Mouse (Mus musculus) ES-Bruce4 (cell line): ENCODE data around the gene Syt16. TPM values are rescaled to one million over a fixed set of nuclear protein-coding genes. Genes with fewer than 3 reads are reported as not detected.

Source experiments
- H3K27ac ChIP-seq: 2 replicates; pipeline ENCODE4 v1.5.1; 2012; ENCODE audit warnings: low read length, inconsistent platforms; ENCODE audit not compliant: insufficient read depth
- H3K27me3 ChIP-seq: 2 replicates; pipeline ENCODE4 v1.6.1; 2012; ENCODE audit warnings: mild to moderate bottlenecking, low read length, inconsistent platforms; ENCODE audit not compliant: control insufficient read depth, poor library complexity, insufficient read depth, severe bottlenecking
- H3K36me3 ChIP-seq: 2 replicates; pipeline ENCODE4 v1.6.1; 2012; ENCODE audit warnings: inconsistent platforms, mild to moderate bottlenecking, low read length, moderate library complexity; ENCODE audit not compliant: control insufficient read depth, poor library complexity, insufficient read depth, severe bottlenecking
- H3K4me1 ChIP-seq: one replicate; pipeline ENCODE4 v1.8.1; 2011; ENCODE audit warnings: low read length; ENCODE audit not compliant: control insufficient read depth, insufficient read depth
- H3K4me3 ChIP-seq: 2 replicates; pipeline ENCODE4 v1.5.1; 2011; ENCODE audit warnings: low read depth, mild to moderate bottlenecking, low read length
- H3K9ac ChIP-seq: 2 replicates; pipeline ENCODE4 v1.6.1; 2012; ENCODE audit warnings: low read depth, mild to moderate bottlenecking, inconsistent platforms; ENCODE audit not compliant: poor library complexity, severe bottlenecking
- H3K9me3 ChIP-seq: replicated peaks from 2 replicates; pipeline ENCODE4 v1.6.1; 2012; ENCODE audit warnings: mild to moderate bottlenecking, low read length, inconsistent platforms; ENCODE audit not compliant: control insufficient read depth, poor library complexity, insufficient read depth, severe bottlenecking
- CTCF ChIP-seq: IDR thresholded peaks from one replicate; pipeline ENCODE4 v1.8.1; 2011; ENCODE audit warnings: low read depth, low read length
- EP300 ChIP-seq: IDR thresholded peaks from 2 replicates; pipeline ENCODE4 v1.6.1; 2011; ENCODE audit warnings: low read depth, low read length; ENCODE audit not compliant: insufficient read depth
- POLR2A ChIP-seq: IDR thresholded peaks from one replicate; pipeline ENCODE4 v1.8.1; 2011; ENCODE audit warnings: low read length; ENCODE audit not compliant: insufficient read depth
- polyA plus RNA-seq: library from polyadenylated mRNA; stranded (reverse); fragments of >200 nt; gene quantifications from 2 replicates; pipeline ENCODE4 v1.2.4, GENCODE M21; 2011; ENCODE audit warnings: low read depth; ENCODE audit not compliant: missing spikeins, insufficient read depth, insufficient read length

Gene Syt16
- polyA plus RNA-seq, 1 experiment = not detected

DNA sequence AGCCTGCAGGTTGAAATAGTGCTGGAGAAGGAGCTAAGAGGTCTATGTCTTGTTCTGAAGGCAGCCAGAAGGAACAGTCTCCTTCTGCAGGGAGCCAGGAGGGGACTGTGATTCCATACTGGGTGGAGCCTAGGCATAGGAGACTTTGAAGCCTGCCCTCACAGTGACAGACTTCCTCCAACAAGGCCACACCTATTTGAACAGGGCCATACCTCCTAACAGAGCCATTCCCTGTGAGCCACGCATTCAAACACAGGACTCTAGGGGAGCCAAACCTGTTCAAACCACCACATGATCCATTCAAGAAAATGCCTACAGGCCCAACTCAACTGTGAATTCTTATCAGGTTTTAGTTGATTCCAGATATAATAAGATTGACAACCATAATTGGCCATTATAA lies 130.8 kb downstream of the Syt16 start:
- Histone ChIP-seq H3K4me3 (no peak overlapping the region), H3K27ac (no peak overlapping the region), H3K36me3 (no peaks in the 10 kb centered on the region), H3K4me1 (no peaks in the 10 kb centered on the region), H3K9ac (no peak overlapping the region), H3K27me3 (no peaks in the 10 kb centered on the region), H3K9me3 (peaks cover 10% of the 10 kb centered on the region; the same call in 1 of the 2 replicates)
- no peak for TF ChIP-seq POLR2A
- TF ChIP-seq EP300 = no peak
- no peak for TF ChIP-seq CTCF

DNA sequence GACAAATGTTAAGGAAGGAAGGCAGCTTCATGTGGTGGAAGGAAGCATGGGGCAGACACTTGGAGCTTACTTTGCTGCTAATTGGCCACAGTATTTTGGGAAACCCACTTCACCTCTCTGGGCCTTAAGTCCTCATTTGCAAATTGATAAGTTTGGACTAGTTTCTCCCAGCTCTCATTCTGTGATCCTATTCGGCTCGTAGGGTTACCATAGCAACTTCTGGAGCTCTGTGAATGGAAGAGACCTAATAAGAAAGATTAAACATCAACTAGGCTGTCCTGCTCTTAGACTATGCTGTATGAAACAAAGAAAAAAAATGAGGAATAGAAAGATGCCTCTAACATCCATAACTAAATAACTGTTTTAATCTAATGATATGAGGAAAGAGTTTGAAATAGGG lies 134.3 kb downstream of the Syt16 start:
- H3K9ac ChIP-seq = no peak overlapping the region
- TF ChIP-seq POLR2A (no peak), CTCF (no peak), EP300 (no peak)
- no peak overlapping the region for H3K27ac ChIP-seq
- no peaks in the 10 kb centered on the region for H3K27me3 ChIP-seq
- H3K9me3 ChIP-seq = peaks cover 3% of the 10 kb centered on the region
- no peaks in the 10 kb centered on the region for H3K36me3 ChIP-seq
- H3K4me3 ChIP-seq = no peak overlapping the region
- H3K4me1 ChIP-seq = no peaks in the 10 kb centered on the region

DNA sequence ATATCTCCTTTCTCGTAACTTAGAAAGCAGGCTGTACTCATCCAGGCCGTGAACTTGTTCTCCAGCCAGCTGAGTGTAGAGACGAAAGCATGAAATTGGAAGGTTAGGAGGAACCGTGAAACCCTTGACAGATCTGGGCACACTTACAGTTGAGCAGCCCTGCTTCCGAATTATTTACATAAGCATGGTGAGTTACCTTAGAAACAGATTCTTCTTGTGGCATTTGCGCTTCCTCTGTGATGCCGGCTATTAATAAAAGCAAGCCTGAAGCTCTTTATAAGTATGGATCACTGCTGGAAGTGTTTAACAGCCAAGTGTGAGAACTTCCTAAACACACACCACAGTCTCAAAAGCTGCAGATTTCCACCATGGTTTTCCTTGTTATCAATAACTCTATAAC lies 144.7 kb downstream of the Syt16 start:
- Histone ChIP-seq H3K27me3 (no peaks in the 10 kb centered on the region), H3K9me3 (no peaks in the 10 kb centered on the region), H3K4me1 (no peaks in the 10 kb centered on the region), H3K4me3 (no peak overlapping the region), H3K9ac (no peak overlapping the region), H3K27ac (no peak overlapping the region), H3K36me3 (no peaks in the 10 kb centered on the region)
- TF ChIP-seq CTCF = no peak
- TF ChIP-seq EP300 = no peak
- no peak for TF ChIP-seq POLR2A

GRCm38 (mm10) chr12:74144385-74144784 lies 146.9 kb downstream of the Syt16 start:
- no peak overlapping the region for H3K4me3 ChIP-seq
- H3K27me3 ChIP-seq = no peaks in the 10 kb centered on the region
- H3K36me3 ChIP-seq = no peaks in the 10 kb centered on the region
- H3K27ac ChIP-seq = no peak overlapping the region
- no peaks in the 10 kb centered on the region for H3K4me1 ChIP-seq
- no peak for TF ChIP-seq POLR2A
- no peak for TF ChIP-seq CTCF
- TF ChIP-seq EP300 = no peak
- H3K9me3 ChIP-seq = no peaks in the 10 kb centered on the region
- H3K9ac ChIP-seq = no peak overlapping the region

- Histone ChIP-seq H3K27ac (no peak overlapping the region), H3K9me3 (no peaks in the 10 kb centered on the region), H3K4me3 (no peak overlapping the region), H3K4me1 (no peaks in the 10 kb centered on the region), H3K27me3 (no peaks in the 10 kb centered on the region), H3K9ac (no peak overlapping the region), H3K36me3 (no peaks in the 10 kb centered on the region)
- TF ChIP-seq POLR2A (no peak), EP300 (no peak), CTCF (no peak)
Measured at GRCm38 (mm10) chr12:74160791-74161190, 163.3 kb downstream of the Syt16 start.

DNA sequence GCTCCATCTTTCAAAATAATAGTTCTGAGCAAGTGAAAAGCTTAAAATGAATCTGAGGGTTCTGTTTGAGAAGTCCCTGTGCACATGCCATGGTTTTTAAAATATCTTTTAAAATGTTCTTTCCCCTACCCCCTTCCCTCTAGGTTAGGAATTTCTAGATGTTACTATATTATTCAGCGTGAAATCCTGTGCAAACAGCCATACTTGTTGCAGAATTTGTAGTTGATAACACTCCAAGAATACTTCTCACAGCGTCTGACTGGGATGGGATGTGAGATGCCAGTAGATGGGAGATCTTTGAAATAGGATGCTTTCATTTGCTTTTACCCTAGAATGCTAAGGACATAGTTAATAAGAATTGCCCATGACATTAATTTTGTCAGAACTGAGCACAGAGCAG lies 165.6 kb downstream of the Syt16 start:
- H3K27ac ChIP-seq = no peak overlapping the region
- no peak overlapping the region for H3K9ac ChIP-seq
- no peaks in the 10 kb centered on the region for H3K36me3 ChIP-seq
- H3K27me3 ChIP-seq = no peaks in the 10 kb centered on the region
- TF ChIP-seq CTCF = no peak
- no peaks in the 10 kb centered on the region for H3K9me3 ChIP-seq
- no peak overlapping the region for H3K4me3 ChIP-seq
- no peaks in the 10 kb centered on the region for H3K4me1 ChIP-seq
